Mouse (Mus musculus): ENCODE measurements at regions not wholly inside any gene's neighbourhood (a gene's known extent, or its start where the extent isn't known, plus 50 kb on each side); places are given as distances from the start of the nearest gene placed in this dataset.

- ATAC-seq (ENCODE audit: extremely low read depth, insufficient number of reproducible peaks, low FRiP score, low TSS enrichment), result no peak
- H3K27ac ChIP-seq (replicated peaks), result no peak overlapping the region
- H3K4me1 ChIP-seq, result no peaks in the 10 kb centered on the region
- no peak overlapping the region for H3K4me3 ChIP-seq
- H3K9me3 ChIP-seq, result no peaks in the 10 kb centered on the region
- no peaks in the 10 kb centered on the region for H3K36me3 ChIP-seq
- no peak overlapping the region for H3K9ac ChIP-seq
- H3K27me3 ChIP-seq (replicated peaks), result no peaks in the 10 kb centered on the region
- 86% methylated on average over 14 of the region's 14 CpGs for WGBS
- no peak overlapping the region for H3K4me2 ChIP-seq
These were observed 86.3 kb downstream of the Hhipl2 start for GRCm38 (mm10) chr1:183504103-183504841.

GRCm38 (mm10) chr1:183507893-183508292 lies 89.9 kb downstream of the Hhipl2 start:
- Histone ChIP-seq H3K36me3 (no peaks in the 10 kb centered on the region), H3K27ac (replicated peaks) (no peak overlapping the region), H3K4me3 (no peak overlapping the region), H3K4me1 (no peaks in the 10 kb centered on the region), H3K4me2 (no peak overlapping the region), H3K27me3 (replicated peaks) (no peaks in the 10 kb centered on the region), H3K9ac (no peak overlapping the region), H3K9me3 (no peaks in the 10 kb centered on the region)
- no peak for ATAC-seq (ENCODE audit: extremely low read depth, insufficient number of reproducible peaks, low FRiP score, low TSS enrichment)
- WGBS, result 65% methylated on average over 2 of the region's 2 CpGs

GRCm38 (mm10) chr1:183510759-183511158 lies 92.7 kb downstream of the Hhipl2 start:
- H3K4me2 ChIP-seq, result no peak overlapping the region
- ATAC-seq (ENCODE audit: extremely low read depth, insufficient number of reproducible peaks, low FRiP score, low TSS enrichment), result no peak
- no peak overlapping the region for H3K9ac ChIP-seq
- no peaks in the 10 kb centered on the region for H3K27me3 ChIP-seq (replicated peaks)
- no peaks in the 10 kb centered on the region for H3K9me3 ChIP-seq
- no peak overlapping the region for H3K27ac ChIP-seq (replicated peaks)
- no peaks in the 10 kb centered on the region for H3K36me3 ChIP-seq
- H3K4me3 ChIP-seq, result no peak overlapping the region
- no peaks in the 10 kb centered on the region for H3K4me1 ChIP-seq
- 75% methylated on average over 10 of the region's 10 CpGs for WGBS

- no peak overlapping the region for H3K27ac ChIP-seq (replicated peaks)
- H3K9ac ChIP-seq, result no peak overlapping the region
- H3K9me3 ChIP-seq, result no peaks in the 10 kb centered on the region
- H3K36me3 ChIP-seq, result no peaks in the 10 kb centered on the region
- no peaks in the 10 kb centered on the region for H3K27me3 ChIP-seq (replicated peaks)
- no peak overlapping the region for H3K4me3 ChIP-seq
- no peaks in the 10 kb centered on the region for H3K4me1 ChIP-seq
- H3K4me2 ChIP-seq, result no peak overlapping the region
- ATAC-seq (ENCODE audit: extremely low read depth, insufficient number of reproducible peaks, low FRiP score, low TSS enrichment), result no peak
- 71% methylated on average over 3 of the region's 3 CpGs for WGBS
These were observed 95.9 kb downstream of the Hhipl2 start for GRCm38 (mm10) chr1:183513876-183514275.

GRCm38 (mm10) chr1:183514281-183514983 lies 96.4 kb downstream of the Hhipl2 start:
- no peak overlapping the region for H3K4me3 ChIP-seq
- no peak overlapping the region for H3K4me2 ChIP-seq
- ATAC-seq (ENCODE audit: extremely low read depth, insufficient number of reproducible peaks, low FRiP score, low TSS enrichment), result no peak
- no peak overlapping the region for H3K27ac ChIP-seq (replicated peaks)
- H3K27me3 ChIP-seq (replicated peaks), result no peaks in the 10 kb centered on the region
- H3K4me1 ChIP-seq, result no peaks in the 10 kb centered on the region
- no peak overlapping the region for H3K9ac ChIP-seq
- 69% methylated on average over 15 of the region's 15 CpGs for WGBS
- no peaks in the 10 kb centered on the region for H3K9me3 ChIP-seq
- no peaks in the 10 kb centered on the region for H3K36me3 ChIP-seq

GRCm38 (mm10) chr1:183514984-183515287 lies 96.9 kb downstream of the Hhipl2 start:
- Histone ChIP-seq H3K27me3 (replicated peaks) (no peaks in the 10 kb centered on the region), H3K27ac (replicated peaks) (no peak overlapping the region), H3K4me3 (no peak overlapping the region), H3K4me2 (no peak overlapping the region), H3K9ac (no peak overlapping the region), H3K36me3 (no peaks in the 10 kb centered on the region), H3K4me1 (0 out of 2 replicates have a peak, but pooled peaks cover 5% of the 10 kb centered on the region), H3K9me3 (no peaks in the 10 kb centered on the region)
- no peak for ATAC-seq (ENCODE audit: extremely low read depth, insufficient number of reproducible peaks, low FRiP score, low TSS enrichment)
- 62% methylated on average over 2 of the region's 2 CpGs for WGBS

GRCm38 (mm10) chr1:183516167-183516566 lies 98.2 kb downstream of the Hhipl2 start:
- no peak overlapping the region for H3K4me3 ChIP-seq
- H3K4me2 ChIP-seq, result no peak overlapping the region
- 0 out of 2 replicates have a peak, but pooled peaks cover 6% of the 10 kb centered on the region for H3K4me1 ChIP-seq
- no peak for ATAC-seq (ENCODE audit: extremely low read depth, insufficient number of reproducible peaks, low FRiP score, low TSS enrichment)
- no peaks in the 10 kb centered on the region for H3K27me3 ChIP-seq (replicated peaks)
- WGBS, result 50% methylated on average over 4 of the region's 4 CpGs
- no peaks in the 10 kb centered on the region for H3K9me3 ChIP-seq
- no peak overlapping the region for H3K27ac ChIP-seq (replicated peaks)
- no peak overlapping the region for H3K9ac ChIP-seq
- no peaks in the 10 kb centered on the region for H3K36me3 ChIP-seq

- H3K36me3 ChIP-seq, result no peaks in the 10 kb centered on the region
- 74% methylated on average over 4 of the region's 4 CpGs for WGBS
- H3K27ac ChIP-seq (replicated peaks), result no peak overlapping the region
- H3K4me3 ChIP-seq, result no peak overlapping the region
- H3K9me3 ChIP-seq, result no peaks in the 10 kb centered on the region
- ATAC-seq (ENCODE audit: extremely low read depth, insufficient number of reproducible peaks, low FRiP score, low TSS enrichment), result no peak
- H3K4me2 ChIP-seq, result no peak overlapping the region
- 0 out of 2 replicates have a peak, but pooled peaks cover 6% of the 10 kb centered on the region for H3K4me1 ChIP-seq
- no peak overlapping the region for H3K9ac ChIP-seq
- H3K27me3 ChIP-seq (replicated peaks), result no peaks in the 10 kb centered on the region
These were observed 99.2 kb downstream of the Hhipl2 start for GRCm38 (mm10) chr1:183517236-183517635.

GRCm38 (mm10) chr1:183521569-183521968 lies 103.6 kb downstream of the Hhipl2 start:
- ATAC-seq (ENCODE audit: extremely low read depth, insufficient number of reproducible peaks, low FRiP score, low TSS enrichment), result no peak
- Histone ChIP-seq H3K27me3 (replicated peaks) (no peaks in the 10 kb centered on the region), H3K9ac (no peak overlapping the region), H3K36me3 (no peaks in the 10 kb centered on the region), H3K27ac (replicated peaks) (no peak overlapping the region), H3K4me3 (no peak overlapping the region), H3K4me2 (no peak overlapping the region), H3K4me1 (0 out of 2 replicates have a peak, but pooled peaks cover 6% of the 10 kb centered on the region), H3K9me3 (peaks cover 11% of the 10 kb centered on the region; the same call in 1 of the 2 replicates)
- WGBS, result 75% methylated on average over 7 of the region's 7 CpGs

GRCm38 (mm10) chr1:183533386-183533785 lies 115.4 kb downstream of the Hhipl2 start:
- Histone ChIP-seq H3K9ac (no peak overlapping the region), H3K36me3 (no peaks in the 10 kb centered on the region), H3K4me3 (no peak overlapping the region), H3K4me2 (no peak overlapping the region), H3K9me3 (no peaks in the 10 kb centered on the region), H3K27ac (replicated peaks) (no peak overlapping the region), H3K27me3 (replicated peaks) (0 out of 2 replicates have a peak, but pooled peaks cover 3% of the 10 kb centered on the region), H3K4me1 (no peaks in the 10 kb centered on the region)
- WGBS, result 74% methylated on average over 11 of the region's 11 CpGs
- no peak for ATAC-seq (ENCODE audit: extremely low read depth, insufficient number of reproducible peaks, low FRiP score, low TSS enrichment)

- ATAC-seq (ENCODE audit: extremely low read depth, insufficient number of reproducible peaks, low FRiP score, low TSS enrichment), result no peak
- WGBS, result 76% methylated on average over 7 of the region's 7 CpGs
- H3K4me1 ChIP-seq, result no peaks in the 10 kb centered on the region
- H3K27ac ChIP-seq (replicated peaks), result no peak overlapping the region
- H3K36me3 ChIP-seq, result no peaks in the 10 kb centered on the region
- H3K9ac ChIP-seq, result no peak overlapping the region
- no peak overlapping the region for H3K4me3 ChIP-seq
- H3K4me2 ChIP-seq, result no peak overlapping the region
- H3K9me3 ChIP-seq, result no peaks in the 10 kb centered on the region
- no peaks in the 10 kb centered on the region for H3K27me3 ChIP-seq (replicated peaks)
These were observed 130.9 kb downstream of the Hhipl2 start for GRCm38 (mm10) chr1:183548752-183549387.

All from heart, embryonic 13.5 days (tissue).